Mouse (Mus musculus) heart, embryonic 16.5 days (tissue): ENCODE results near the gene Gm9573. TPM values are rescaled to one million over a fixed set of nuclear protein-coding genes. Genes with fewer than 3 reads are reported as not detected.
A peak's percentile ranks its signal among the peaks of the same experiment; 100 is the strongest.

Experiments
- ATAC-seq: fragments of 200-750 bp; cut with Nextera tagmentation; replicated peaks from 2 replicates; pipeline ENCODE4 v1.8.0; 2017; ENCODE audit warnings: moderate number of reproducible peaks; ENCODE audit not compliant: insufficient read depth, low FRiP score; ENCODE audit errors: extremely low read depth
- H3K27ac ChIP-seq: fragments of 300-500 bp; sonication (generic); 2 replicates; pipeline ENCODE4 v1.5.1; 2014; ENCODE audit warnings: mild to moderate bottlenecking, low read length, control low read depth, moderate library complexity
- H3K27me3 ChIP-seq: fragments of 300-500 bp; sonication (generic); 2 replicates; pipeline ENCODE4 v1.6.1; 2014; ENCODE audit warnings: low read length, mixed read lengths; ENCODE audit not compliant: control insufficient read depth, insufficient read depth
- H3K36me3 ChIP-seq: fragments of 300-500 bp; sonication (generic); 2 replicates; pipeline ENCODE4 v1.6.1; 2014; ENCODE audit not compliant: control insufficient read depth, insufficient read depth
- H3K4me1 ChIP-seq: fragments of 300-500 bp; sonication (generic); 2 replicates; pipeline ENCODE4 v1.6.1; 2014; ENCODE audit warnings: low read length, mixed read lengths; ENCODE audit not compliant: control insufficient read depth, insufficient read depth
- H3K4me2 ChIP-seq: fragments of 300-500 bp; sonication (generic); 2 replicates; pipeline ENCODE4 v1.6.1; 2014; ENCODE audit warnings: low read depth, mild to moderate bottlenecking, control low read depth, low read length
- H3K4me3 ChIP-seq: fragments of 300-500 bp; sonication (generic); 2 replicates; pipeline ENCODE4 v1.5.1; 2014; ENCODE audit warnings: mild to moderate bottlenecking, control low read depth, low read length
- H3K9ac ChIP-seq: fragments of 300-500 bp; sonication (generic); 2 replicates; pipeline ENCODE4 v1.6.1; 2014; ENCODE audit warnings: low read length, control low read depth
- H3K9me3 ChIP-seq: fragments of 300-500 bp; sonication (generic); replicated peaks from 2 replicates; pipeline ENCODE4 v1.6.1; 2016; ENCODE audit warnings: low read length; ENCODE audit not compliant: control insufficient read depth
- WGBS: fragments of 180-500 bp; shearing (Covaris S2); extraction: QIAGEN DNeasy Blood & Tissue Kit; methylation state at CpG from one replicate; pipeline ENCODE4 v1.1.7; 2014; 5-methylcytosine and 5-hydroxymethylcytosine counted together
- polyA plus RNA-seq: library from polyadenylated mRNA; unstranded; fragments of >200 nt; fragmentation: Nextera tagmentation; extraction: Ambion mirVana; gene quantifications from 2 replicates; pipeline ENCODE4 v1.2.1, GENCODE M21; 2015

Gm9573 gene
- polyA plus RNA-seq: not detected in 2 replicates

DNA sequence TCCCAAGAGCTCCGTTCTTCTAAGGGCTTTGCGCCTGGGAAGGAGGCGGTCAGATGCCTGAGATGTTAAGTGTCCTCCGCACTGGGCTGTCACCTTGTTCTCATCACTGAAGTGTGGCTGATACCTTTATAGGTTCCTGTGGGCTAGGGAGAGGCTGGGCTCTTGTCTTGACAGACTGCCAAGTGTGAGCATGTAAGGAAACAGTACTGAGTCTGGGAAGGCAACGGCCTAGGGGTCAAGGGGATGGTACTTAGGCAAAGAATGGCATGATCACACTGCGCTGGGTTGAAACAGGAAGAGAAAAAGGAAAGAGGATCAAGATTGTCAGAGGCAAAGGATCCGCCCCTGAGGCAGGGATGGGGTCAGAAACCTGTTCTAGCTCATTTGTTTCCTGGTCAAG is at the start of gene Gm9573:
TSS of gene Gm9573 (minus strand) at position 101 of the 400 bp plus-strand sequence.
- ATAC-seq: no peak
- WGBS: 57% methylated on average over 7 of the region's 7 CpGs

DNA sequence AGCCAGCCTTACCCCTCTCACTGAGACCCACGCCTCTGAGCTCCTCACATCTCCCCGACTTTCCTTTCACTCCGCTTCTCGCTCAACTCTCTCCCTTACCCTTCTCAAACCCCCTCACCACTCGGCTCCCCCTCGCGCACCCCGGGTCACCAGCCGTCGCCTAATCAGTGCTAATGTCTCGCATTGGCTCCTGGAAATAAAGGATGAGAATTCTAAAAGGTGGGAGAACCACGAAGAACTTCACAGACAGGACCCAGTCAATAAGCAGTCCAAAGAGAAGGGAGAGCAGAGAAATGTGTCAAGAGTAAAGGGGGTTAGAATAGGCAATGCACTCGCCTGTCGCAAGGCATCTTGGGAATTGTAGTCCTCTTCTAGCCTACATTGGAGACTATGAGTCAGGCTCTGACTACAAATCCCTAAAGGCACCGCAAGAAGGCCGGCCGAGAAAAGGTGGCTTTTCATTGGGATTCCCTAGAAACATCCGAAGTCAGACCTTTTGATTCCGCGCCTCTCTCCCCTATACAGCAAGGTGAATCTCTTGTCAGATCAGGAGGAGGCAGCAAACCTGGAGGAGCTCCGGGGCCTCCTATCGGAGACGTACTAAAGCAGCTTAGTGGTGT is 47.1 kb upstream of the Gm9573 start, which contains the start of gene Gtf2h4:
TSS of gene Gtf2h4 (minus strand) at position 324 of the 620 bp plus-strand sequence.
- Histone ChIP-seq H3K4me3 (peak within 1 kb of the TSS; percentile 89), H3K4me1 (peaks cover 6% of the 10 kb centered on the region), H3K4me2 (peak within 1 kb of the TSS; percentile 83), H3K9me3 (no peaks in the 10 kb centered on the region), H3K9ac (peak within 1 kb of the TSS; percentile 97), H3K27me3 (no peaks in the 10 kb centered on the region), H3K27ac (no peak within 1 kb of the TSS), H3K36me3 (no peaks in the 10 kb centered on the region; the same call in 1 of the 2 replicates)
- peak; percentile 95 for ATAC-seq
- under 1% methylated on average over 23 of the region's 23 CpGs for WGBS

More for the DNA sequence above, at the start of gene Gm9573:
- Histone ChIP-seq H3K27ac (no peak within 1 kb of the TSS), H3K36me3 (no peaks in the 10 kb centered on the region), H3K4me1 (no peaks in the 10 kb centered on the region), H3K9me3 (no peaks in the 10 kb centered on the region), H3K9ac (no peak within 1 kb of the TSS), H3K4me2 (no peak within 1 kb of the TSS), H3K27me3 (no peaks in the 10 kb centered on the region), H3K4me3 (no peak within 1 kb of the TSS)

DNA sequence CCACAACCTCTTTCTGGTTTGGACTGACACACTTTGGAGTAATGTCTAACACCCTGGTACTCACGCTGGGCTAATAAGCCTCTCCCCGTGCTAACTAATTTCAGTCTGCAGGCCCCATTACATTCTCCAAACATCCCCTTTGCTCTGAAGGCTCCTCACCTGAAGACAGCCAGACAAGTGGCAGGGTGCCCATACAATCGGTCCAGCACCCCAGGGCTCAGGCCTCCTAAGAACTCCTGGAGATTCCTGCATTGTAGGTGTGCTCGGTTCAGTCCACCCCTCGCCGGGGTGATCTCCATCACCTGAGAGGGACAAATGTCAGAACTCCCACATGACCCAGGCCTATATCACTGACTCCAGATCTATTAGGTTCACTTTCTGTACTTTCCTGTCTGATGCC is 46.1 kb upstream of the Gm9573 start:
- no peak overlapping the region for H3K4me3 ChIP-seq
- no peaks in the 10 kb centered on the region for H3K27me3 ChIP-seq
- no peaks in the 10 kb centered on the region for H3K9me3 ChIP-seq
- H3K4me2 ChIP-seq: peak overlapping the region; percentile 83; the same call in 1 of the 2 replicates
- H3K27ac ChIP-seq: no peak overlapping the region
- WGBS: 85% methylated on average over 6 of the region's 6 CpGs
- H3K4me1 ChIP-seq: peaks cover 11% of the 10 kb centered on the region
- H3K36me3 ChIP-seq: no peaks in the 10 kb centered on the region; the same call in 1 of the 2 replicates
- no peak overlapping the region for H3K9ac ChIP-seq
- ATAC-seq: no peak

DNA sequence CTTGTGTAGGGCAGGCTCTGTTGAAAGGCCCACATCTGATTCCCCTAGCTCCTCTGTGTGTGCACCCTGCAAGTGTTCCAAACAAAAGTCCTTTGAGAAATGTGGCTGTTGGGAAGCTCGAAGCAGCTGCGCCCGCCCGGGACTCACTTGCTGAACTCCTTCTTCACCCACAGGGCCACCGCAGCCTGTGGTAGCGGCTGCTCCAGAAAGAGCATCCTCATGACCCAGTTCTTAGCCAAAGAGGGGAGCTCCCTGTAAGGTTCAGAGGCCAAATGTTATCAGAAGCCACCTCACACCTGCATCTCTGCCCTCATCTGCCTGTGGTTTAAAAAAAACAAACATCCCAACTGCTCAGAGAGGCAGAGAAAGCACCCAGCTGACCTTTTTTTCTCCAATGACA is 45.4 kb upstream of the Gm9573 start:
- WGBS: 84% methylated on average over 6 of the region's 6 CpGs
- Histone ChIP-seq H3K27ac (no peak overlapping the region), H3K9me3 (no peaks in the 10 kb centered on the region), H3K36me3 (no peaks in the 10 kb centered on the region; the same call in 1 of the 2 replicates), H3K4me1 (peaks cover 11% of the 10 kb centered on the region), H3K9ac (no peak overlapping the region), H3K27me3 (no peaks in the 10 kb centered on the region), H3K4me2 (no peak overlapping the region), H3K4me3 (no peak overlapping the region)
- ATAC-seq: no peak

DNA sequence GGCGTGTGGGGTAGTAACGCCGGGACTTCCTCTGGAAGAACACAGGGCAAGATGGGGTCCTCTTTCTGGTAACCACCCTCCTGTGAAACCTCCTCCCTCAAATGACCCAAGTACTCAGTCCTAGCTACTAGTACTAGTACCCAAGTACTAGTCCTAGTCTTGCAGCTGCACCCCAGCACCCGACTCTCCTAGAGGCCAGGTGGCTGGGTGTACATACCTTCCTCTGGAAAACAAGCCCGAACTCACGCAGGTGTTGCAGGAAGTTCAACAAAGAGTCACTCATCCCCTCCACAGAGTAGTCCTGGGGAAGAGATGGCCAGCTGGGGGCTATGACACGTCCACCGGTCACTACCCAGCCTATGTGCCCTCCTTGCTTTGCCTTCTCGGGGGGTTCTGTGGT is 43.3 kb upstream of the Gm9573 start:
- WGBS: 89% methylated on average over 9 of the region's 9 CpGs
- ATAC-seq: no peak

DNA sequence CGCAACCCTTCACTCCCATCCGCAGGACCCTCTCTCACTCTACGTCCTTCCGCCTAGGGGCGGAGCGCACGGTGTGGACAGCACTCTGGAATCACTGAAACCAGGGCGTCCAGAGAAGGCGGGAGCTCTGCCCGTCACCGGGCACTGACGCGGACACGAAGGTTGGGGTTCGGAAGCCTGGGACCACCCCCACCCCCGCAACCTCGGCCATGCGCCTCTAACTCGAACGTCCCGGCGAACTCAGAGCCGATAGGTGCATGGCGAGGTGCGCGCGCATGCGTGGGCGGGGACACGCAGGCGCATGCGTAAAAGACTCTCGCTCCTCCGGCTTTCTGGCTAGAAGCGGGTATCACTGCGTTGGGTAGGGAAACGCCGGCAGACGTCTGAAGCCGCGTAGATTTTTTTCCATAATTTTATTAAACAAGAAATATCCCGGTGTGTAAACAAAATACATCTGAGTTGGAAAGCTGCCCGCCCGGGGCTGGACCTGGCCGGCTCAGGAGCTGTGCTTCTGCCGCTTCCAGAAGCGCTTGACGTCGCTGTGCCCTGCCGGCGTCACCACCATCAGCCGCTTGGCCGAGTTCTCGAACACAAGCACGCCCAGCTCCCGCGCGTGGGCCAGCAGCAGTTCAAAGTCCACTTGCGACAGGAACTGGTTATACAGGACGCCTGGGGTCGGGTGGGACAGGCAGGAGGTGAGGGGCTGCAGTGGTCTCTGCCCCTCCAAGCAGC is 41.1 kb upstream of the Gm9573 start, which contains the start of gene Vars2:
TSS of gene Vars2 (minus strand) at position 259 of the 732 bp plus-strand sequence.
- peak within 1 kb of the TSS; percentile 95 for H3K9ac ChIP-seq
- H3K36me3 ChIP-seq: peaks cover 3% of the 10 kb centered on the region; the same call in 1 of the 2 replicates
- peak within 1 kb of the TSS; percentile 97 for H3K4me2 ChIP-seq
- under 1% methylated on average over 61 of the region's 61 CpGs for WGBS
- no peaks in the 10 kb centered on the region for H3K9me3 ChIP-seq
- H3K27me3 ChIP-seq: no peaks in the 10 kb centered on the region
- peak; percentile 86 for ATAC-seq
- peak within 1 kb of the TSS; percentile 80 for H3K27ac ChIP-seq
- peak within 1 kb of the TSS; percentile 85 for H3K4me3 ChIP-seq
- H3K4me1 ChIP-seq: peaks cover 10% of the 10 kb centered on the region

More for the DNA sequence above, 43.3 kb upstream of the Gm9573 start:
- Histone ChIP-seq H3K36me3 (no peaks in the 10 kb centered on the region; the same call in 1 of the 2 replicates), H3K9me3 (no peaks in the 10 kb centered on the region), H3K9ac (no peak overlapping the region), H3K4me2 (no peak overlapping the region), H3K4me3 (no peak overlapping the region), H3K4me1 (peaks cover 16% of the 10 kb centered on the region), H3K27me3 (no peaks in the 10 kb centered on the region), H3K27ac (no peak overlapping the region)

DNA sequence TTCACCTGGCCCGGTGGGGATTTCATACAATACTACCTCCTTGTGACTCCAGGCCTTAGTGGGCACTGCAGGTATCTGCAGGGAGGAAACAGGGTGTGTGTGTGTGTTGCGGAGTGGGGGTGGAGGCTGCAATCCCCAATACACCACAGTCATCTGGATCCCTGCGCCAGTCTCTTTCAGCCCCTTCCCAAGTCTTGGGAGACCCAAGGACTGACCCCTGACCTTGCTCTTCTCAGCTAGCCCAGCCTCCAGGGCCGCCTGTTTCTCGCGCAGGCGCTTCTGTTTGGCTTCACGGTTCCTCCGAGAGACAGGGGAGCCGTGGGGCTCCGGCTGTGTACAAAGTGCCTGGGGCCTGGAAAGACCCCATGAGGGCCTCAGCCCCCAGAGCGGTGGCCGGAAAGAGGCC is 40.4 kb upstream of the Gm9573 start:
- peak; percentile 25 for ATAC-seq
- no peaks in the 10 kb centered on the region for H3K9me3 ChIP-seq
- H3K27me3 ChIP-seq: no peaks in the 10 kb centered on the region
- H3K36me3 ChIP-seq: peaks cover 3% of the 10 kb centered on the region; the same call in 1 of the 2 replicates
- peak overlapping the region; percentile 85 for H3K4me3 ChIP-seq
- H3K4me2 ChIP-seq: peak overlapping the region; percentile 97
- WGBS: 4% methylated on average over 13 of the region's 13 CpGs
- H3K9ac ChIP-seq: peak overlapping the region; percentile 95
- peaks cover 10% of the 10 kb centered on the region for H3K4me1 ChIP-seq
- H3K27ac ChIP-seq: peak overlapping the region; percentile 80

DNA sequence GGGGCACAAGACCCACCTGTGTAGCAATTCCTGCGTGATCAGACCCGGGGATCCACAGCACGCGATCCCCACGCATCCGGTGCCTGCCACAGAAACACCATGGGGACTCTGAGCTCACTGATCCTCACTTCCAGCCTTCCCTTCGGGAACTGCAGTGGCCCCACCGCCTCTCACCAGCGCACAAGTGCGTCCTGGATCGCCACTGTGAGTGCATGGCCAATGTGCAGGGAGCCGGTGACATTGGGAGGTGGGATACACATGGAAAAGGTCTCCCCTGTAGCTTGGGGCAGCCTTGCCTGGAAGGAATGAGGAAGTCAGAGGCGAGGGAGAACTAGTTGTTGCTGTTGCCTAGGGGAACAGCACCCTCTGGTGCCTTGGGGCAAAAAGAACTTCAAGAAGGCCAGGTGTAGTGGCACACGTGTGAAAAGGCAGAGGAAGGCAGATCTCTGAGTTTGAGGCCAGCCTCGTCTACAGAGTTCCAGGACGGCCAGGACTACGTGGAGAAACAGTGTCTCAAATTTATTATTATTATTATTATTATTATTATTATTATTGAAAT is 39.6 kb upstream of the Gm9573 start:
- no peak overlapping the region for H3K4me2 ChIP-seq
- no peak overlapping the region for H3K9ac ChIP-seq
- H3K4me1 ChIP-seq: peaks cover 10% of the 10 kb centered on the region
- no peaks in the 10 kb centered on the region for H3K9me3 ChIP-seq
- whole genome bisulfite sequencing: 79% methylated on average over 17 of the region's 17 CpGs
- no peak overlapping the region for H3K4me3 ChIP-seq
- H3K36me3 ChIP-seq: peaks cover 7% of the 10 kb centered on the region
- no peak for ATAC-seq
- no peaks in the 10 kb centered on the region for H3K27me3 ChIP-seq
- no peak overlapping the region for H3K27ac ChIP-seq
